Mouse (Mus musculus) spleen, embryonic (tissue): ENCODE measurements at regions not wholly inside any gene's neighbourhood (a gene's known extent, or its start where the extent isn't known, plus 50 kb on each side); places are given as distances from the start of the nearest gene placed in this dataset.

Experiments used
- CTCF ChIA-PET: fragments of 350-600 bp; sonication (Branson Sonifier 250); formaldehyde crosslinking; loops from one replicate; lab custom pipeline; 2022; lab: Charles Lee

DNA sequence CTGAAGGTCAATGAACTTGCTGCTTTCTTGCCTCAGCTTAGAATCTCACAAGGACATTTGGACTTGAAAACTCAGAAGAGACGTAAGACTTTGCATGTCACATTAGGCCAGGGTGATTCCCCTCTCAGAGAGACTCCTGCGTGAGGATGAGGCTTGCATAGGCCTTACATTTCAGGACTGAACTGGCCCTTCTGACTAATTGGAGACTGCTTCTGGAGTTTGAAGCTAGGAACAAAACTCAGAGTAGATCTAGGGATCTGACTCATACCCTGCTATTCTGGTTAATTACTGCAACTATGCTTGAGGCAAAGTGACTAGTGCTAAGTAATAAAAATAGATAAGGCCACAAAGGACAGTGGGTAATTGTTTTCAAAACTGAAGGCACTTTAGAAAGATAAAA is 365.2 kb upstream of the Stxbp6 start:
- CTCF ChIA-PET, result no interaction called here

GRCm38 (mm10) chr12:45437271-45437670 is 362.8 kb upstream of the Stxbp6 start:
- CTCF ChIA-PET, result no interaction called here

DNA sequence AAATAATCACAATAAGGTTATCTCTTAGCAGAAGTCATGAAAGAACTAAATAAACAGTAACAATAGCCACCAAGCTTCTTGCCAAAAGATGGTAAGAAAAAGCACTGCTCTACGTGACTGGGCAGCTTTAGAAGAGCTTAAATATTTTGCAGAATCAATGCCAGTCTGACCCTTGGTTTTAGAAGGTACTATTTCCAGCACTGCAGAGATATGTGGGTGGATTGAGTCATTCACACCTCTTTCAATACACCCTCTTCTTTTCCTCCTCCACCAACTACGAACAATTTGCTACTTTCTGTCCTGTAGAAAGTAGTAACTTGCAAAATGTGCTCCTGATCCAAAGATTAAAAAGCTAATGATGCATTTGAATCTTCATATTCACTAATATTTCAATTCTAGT is 324.9 kb upstream of the Stxbp6 start:
- CTCF ChIA-PET, result no interaction called here

DNA sequence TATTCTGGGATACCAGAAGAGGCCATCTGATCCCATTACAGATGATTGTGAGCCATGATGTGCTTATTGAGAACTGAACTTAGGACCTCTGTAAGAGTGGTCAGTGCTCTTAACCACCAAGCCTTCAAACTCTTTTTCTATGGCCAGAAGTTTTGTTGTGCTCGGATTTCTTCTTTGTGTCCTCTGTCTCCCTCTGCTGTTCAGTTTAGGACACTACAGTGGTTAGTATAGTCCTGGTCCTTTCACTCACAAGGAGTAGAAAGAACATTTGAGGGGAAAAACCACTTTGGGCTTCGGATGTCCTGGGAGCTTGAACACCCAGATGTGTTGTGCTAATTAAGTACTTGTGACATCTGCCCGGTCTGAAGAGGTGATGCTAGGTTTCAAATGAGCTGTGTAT is 310.4 kb upstream of the Stxbp6 start:
- CTCF ChIA-PET, result no interaction called here
